Mouse (Mus musculus) hindbrain, embryonic 15.5 days (tissue): ENCODE results near the gene Naa25. TPM values are rescaled to one million over a fixed set of nuclear protein-coding genes. Genes with fewer than 3 reads are reported as not detected.

Experiments
- ATAC-seq: fragments of 200-750 bp; cut with Nextera tagmentation; 2 replicates; pipeline ENCODE4 v1.8.0; 2017; ENCODE audit warnings: low read depth, moderate number of reproducible peaks, moderate TSS enrichment; ENCODE audit not compliant: low FRiP score
- H3K27ac ChIP-seq: fragments of 300-500 bp; sonication (generic); replicated peaks from 2 replicates; pipeline ENCODE4 v1.5.1; 2015; ENCODE audit warnings: mild to moderate bottlenecking, inconsistent platforms
- H3K27me3 ChIP-seq: fragments of 300-500 bp; sonication (generic); 2 replicates; pipeline ENCODE4 v1.6.1; 2015; ENCODE audit warnings: control low read depth, inconsistent platforms
- H3K36me3 ChIP-seq: fragments of 300-500 bp; sonication (generic); 2 replicates; pipeline ENCODE4 v1.6.1; 2015; ENCODE audit warnings: control low read depth, inconsistent platforms
- H3K4me1 ChIP-seq: fragments of 300-500 bp; sonication (generic); replicated peaks from 2 replicates; pipeline ENCODE4 v1.6.1; 2015; ENCODE audit warnings: control low read depth, inconsistent platforms
- H3K4me2 ChIP-seq: fragments of 300-500 bp; sonication (generic); 2 replicates; pipeline ENCODE4 v1.6.1; 2015; ENCODE audit warnings: moderate library complexity, mild to moderate bottlenecking, inconsistent platforms
- H3K4me3 ChIP-seq: fragments of 300-500 bp; sonication (generic); 2 replicates; pipeline ENCODE4 v1.5.1; 2015; ENCODE audit warnings: mild to moderate bottlenecking, inconsistent platforms
- H3K9ac ChIP-seq: fragments of 300-500 bp; sonication (generic); 2 replicates; pipeline ENCODE4 v1.6.1; 2015; ENCODE audit warnings: inconsistent platforms
- H3K9me3 ChIP-seq: fragments of 300-500 bp; sonication (generic); 2 replicates; pipeline ENCODE4 v1.6.1; 2016; ENCODE audit warnings: control low read depth, inconsistent platforms
- WGBS: fragments of 180-500 bp; shearing (Covaris S2); methylation state at CpG from one replicate; pipeline ENCODE4 v1.1.7; 2015; 5-methylcytosine and 5-hydroxymethylcytosine counted together
- polyA plus RNA-seq: library from polyadenylated mRNA; unstranded; fragments of >200 nt; fragmentation: Nextera tagmentation; extraction: Ambion mirVana; gene quantifications from 2 replicates; pipeline ENCODE4 v1.2.1, GENCODE M21; 2015

The Naa25 gene
- polyA plus RNA-seq, 1 experiment from 2014 or later = 53.6 TPM

- 45% methylated on average over 10 of the region's 10 CpGs for WGBS
- Histone ChIP-seq H3K4me2 (peak overlapping the region; percentile 66), H3K36me3 (peaks cover 28% of the 10 kb centered on the region), H3K27me3 (no peaks in the 10 kb centered on the region), H3K4me1 (peaks cover 30% of the 10 kb centered on the region), H3K9me3 (no peaks in the 10 kb centered on the region), H3K27ac (peak overlapping the region; percentile 85), H3K4me3 (peak overlapping the region; percentile 71), H3K9ac (peak overlapping the region; percentile 79)
- ATAC-seq = no peak
Observed at GRCm38 (mm10) chr5:121383857-121384756, 13.6 kb upstream of the Naa25 start.

DNA sequence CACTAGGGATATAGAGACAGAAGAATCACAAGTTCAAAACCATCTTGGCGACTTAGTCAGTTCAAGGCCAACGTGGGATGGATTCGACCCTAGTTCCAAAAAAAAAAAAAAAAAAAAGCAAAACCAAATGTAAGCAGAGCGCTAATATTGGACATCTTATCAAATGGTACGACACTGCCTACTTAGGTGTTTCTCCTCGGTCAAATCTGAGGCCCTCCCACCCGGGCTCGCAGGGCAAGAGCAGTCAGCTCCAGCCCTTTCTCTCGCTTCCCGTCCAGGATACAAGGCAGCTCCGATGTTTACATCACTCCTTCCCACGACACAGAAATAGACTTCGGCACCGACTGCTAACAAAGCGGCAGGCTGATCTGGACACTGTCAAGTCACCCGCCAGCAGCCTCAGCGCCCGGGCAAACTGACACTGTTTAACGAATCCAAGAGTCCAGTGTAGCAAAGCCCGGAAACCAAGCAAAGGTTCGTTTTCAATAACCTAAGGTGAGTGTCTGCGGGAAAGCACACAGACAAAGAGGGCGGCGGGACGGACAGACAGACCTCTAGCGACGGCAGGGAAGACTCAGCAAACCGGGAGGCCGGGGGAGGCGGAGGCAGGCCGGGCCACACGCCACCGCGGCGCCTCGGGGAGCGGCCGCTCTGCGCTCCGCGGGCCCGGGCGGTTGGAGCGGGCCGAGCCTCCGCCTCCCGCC lies 12.8 kb upstream of the Naa25 start:
- Histone ChIP-seq H3K27ac (peak overlapping the region; percentile 85), H3K9me3 (no peaks in the 10 kb centered on the region), H3K4me1 (peaks cover 30% of the 10 kb centered on the region), H3K36me3 (peaks cover 21% of the 10 kb centered on the region), H3K9ac (peak overlapping the region; percentile 79), H3K4me3 (peak overlapping the region; percentile 71), H3K4me2 (peak overlapping the region; percentile 66), H3K27me3 (no peaks in the 10 kb centered on the region)
- ATAC-seq = peak; percentile 28; the same call in 1 of the 2 replicates
- 2% methylated on average over 45 of the region's 47 CpGs for WGBS

DNA sequence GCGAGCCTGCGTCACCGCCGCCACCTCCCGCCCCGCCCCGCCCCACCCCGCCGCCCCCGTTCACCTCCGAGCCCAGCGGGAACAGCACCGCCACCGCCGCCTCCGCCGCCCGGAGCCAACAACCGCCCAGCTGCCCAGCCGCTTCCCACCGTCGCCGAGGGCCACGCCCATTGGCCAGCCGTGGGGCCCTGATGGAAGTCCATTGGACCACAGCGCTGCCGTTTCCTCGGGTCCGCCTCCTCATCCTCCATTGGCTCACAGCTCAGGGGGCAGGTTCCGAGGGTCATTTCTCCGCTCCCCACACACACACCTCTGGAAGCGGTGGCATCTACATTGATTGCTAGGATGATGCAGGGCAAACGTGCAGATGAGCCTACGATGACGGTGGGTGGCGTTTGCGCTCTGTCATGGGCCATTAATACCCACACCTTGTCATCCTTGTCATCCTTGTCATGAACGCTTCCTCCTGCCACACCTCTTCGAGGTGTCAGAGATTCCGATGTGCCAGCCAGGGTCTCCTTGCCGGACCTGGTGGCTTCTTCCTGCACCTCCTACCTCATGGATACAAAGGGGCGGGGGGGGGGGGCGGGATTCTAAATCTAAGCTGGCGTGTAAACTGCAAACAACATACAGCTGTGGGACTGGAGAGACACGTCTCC lies 12.1 kb upstream of the Naa25 start, which contains the start of gene Trafd1:
TSS of gene Trafd1 (minus strand) at position 172 of the 659 bp plus-strand sequence.
- Histone ChIP-seq H3K36me3 (peaks cover 15% of the 10 kb centered on the region), H3K4me3 (peak within 1 kb of the TSS; percentile 71), H3K4me1 (peaks cover 30% of the 10 kb centered on the region), H3K9me3 (no peaks in the 10 kb centered on the region), H3K4me2 (peak within 1 kb of the TSS; percentile 66), H3K9ac (peak within 1 kb of the TSS; percentile 79), H3K27me3 (no peaks in the 10 kb centered on the region), H3K27ac (peak within 1 kb of the TSS; percentile 85)
- WGBS = under 1% methylated on average over 31 of the region's 45 CpGs
- peak; percentile 96 for ATAC-seq

GRCm38 (mm10) chr5:121386120-121386909 lies 11.4 kb upstream of the Naa25 start:
- peak overlapping the region; percentile 85 for H3K27ac ChIP-seq
- peak overlapping the region; percentile 79 for H3K9ac ChIP-seq
- H3K4me2 ChIP-seq = peak overlapping the region; percentile 66
- no peaks in the 10 kb centered on the region for H3K27me3 ChIP-seq
- ATAC-seq = no peak
- H3K4me3 ChIP-seq = peak overlapping the region; percentile 71
- 34% methylated on average over 22 of the region's 22 CpGs for WGBS
- no peaks in the 10 kb centered on the region for H3K9me3 ChIP-seq
- peaks cover 30% of the 10 kb centered on the region for H3K4me1 ChIP-seq
- H3K36me3 ChIP-seq = peaks cover 8% of the 10 kb centered on the region

- Histone ChIP-seq H3K4me3 (no peak overlapping the region), H3K4me1 (peaks cover 30% of the 10 kb centered on the region), H3K9ac (no peak overlapping the region), H3K9me3 (no peaks in the 10 kb centered on the region), H3K4me2 (no peak overlapping the region), H3K27ac (no peak overlapping the region), H3K27me3 (no peaks in the 10 kb centered on the region), H3K36me3 (peaks cover 5% of the 10 kb centered on the region; the same call in 1 of the 2 replicates)
- 81% methylated on average over 4 of the region's 4 CpGs for WGBS
- no peak for ATAC-seq
Observed at GRCm38 (mm10) chr5:121387126-121387525, 10.6 kb upstream of the Naa25 start.

- H3K9me3 ChIP-seq = no peaks in the 10 kb centered on the region
- 43% methylated on average over 7 of the region's 7 CpGs for WGBS
Observed at GRCm38 (mm10) chr5:121389106-121389505, 8.6 kb upstream of the Naa25 start.

DNA sequence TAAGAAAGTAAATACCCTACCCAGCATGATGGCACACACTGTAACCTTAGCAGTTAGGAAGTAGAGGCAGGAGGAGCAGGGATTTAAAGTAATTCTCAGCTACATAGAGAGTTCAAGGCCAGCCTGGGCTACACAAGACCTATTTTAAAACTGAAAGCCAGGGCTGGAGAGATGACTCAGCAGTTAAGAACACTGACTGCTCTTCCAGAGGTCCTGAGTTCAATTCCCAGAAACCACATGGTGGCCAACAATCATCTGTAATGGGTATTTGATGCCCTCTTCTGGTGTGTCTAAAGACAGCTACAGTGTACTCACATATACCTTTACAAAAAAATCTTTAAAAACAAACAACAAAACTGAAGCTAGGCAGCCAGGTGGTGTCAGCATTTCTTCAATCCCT lies 8.0 kb upstream of the Naa25 start:
- no peaks in the 10 kb centered on the region for H3K9me3 ChIP-seq
- no peak overlapping the region for H3K4me2 ChIP-seq
- no peak for ATAC-seq
- H3K9ac ChIP-seq = no peak overlapping the region
- no peak overlapping the region for H3K27ac ChIP-seq
- no peaks in the 10 kb centered on the region for H3K27me3 ChIP-seq
- H3K4me1 ChIP-seq = peaks cover 6% of the 10 kb centered on the region
- no peak overlapping the region for H3K4me3 ChIP-seq
- H3K36me3 ChIP-seq = no peaks in the 10 kb centered on the region

More at GRCm38 (mm10) chr5:121389106-121389505, 8.6 kb upstream of the Naa25 start:
- no peaks in the 10 kb centered on the region for H3K36me3 ChIP-seq
- peaks cover 11% of the 10 kb centered on the region for H3K4me1 ChIP-seq
- H3K27me3 ChIP-seq = no peaks in the 10 kb centered on the region
- H3K4me2 ChIP-seq = no peak overlapping the region
- H3K27ac ChIP-seq = no peak overlapping the region
- H3K9ac ChIP-seq = no peak overlapping the region
- no peak overlapping the region for H3K4me3 ChIP-seq
- no peak for ATAC-seq

DNA sequence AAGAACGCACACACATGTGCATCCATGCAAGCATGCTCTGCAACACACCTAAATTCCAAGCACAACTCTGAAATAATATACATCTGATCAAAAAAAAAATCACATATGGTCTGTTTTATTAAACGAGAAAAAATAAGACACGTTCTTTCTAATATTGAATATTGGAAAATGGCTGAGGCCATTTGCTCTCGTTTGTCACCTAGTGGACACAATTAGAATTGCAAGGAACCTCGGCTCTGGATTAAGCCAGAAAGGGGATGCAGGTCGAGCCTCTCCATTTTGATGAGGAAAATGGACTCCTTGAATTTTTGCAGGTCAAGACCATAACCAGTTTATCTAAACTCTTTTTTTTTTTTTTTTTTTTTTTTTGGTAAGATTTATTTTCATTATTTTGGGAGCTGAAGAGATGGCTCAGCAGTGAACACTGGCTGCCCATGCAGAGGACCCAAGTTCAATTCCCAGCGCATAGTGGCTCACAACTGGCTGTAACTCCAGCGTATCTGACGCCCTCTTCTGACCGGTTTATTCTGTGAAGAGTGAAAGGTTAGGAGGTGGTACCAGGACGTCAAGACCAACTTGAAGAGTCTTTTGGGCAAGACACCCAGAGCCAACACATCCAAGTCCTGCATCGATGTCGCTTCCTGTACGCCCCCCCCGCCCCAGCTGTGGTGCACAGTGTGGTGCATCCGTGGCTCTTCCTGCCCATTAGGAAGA lies 4.9 kb upstream of the Naa25 start:
- ATAC-seq = no peak
- 56% methylated on average over 16 of the region's 16 CpGs for WGBS
- no peak overlapping the region for H3K27ac ChIP-seq
- H3K36me3 ChIP-seq = no peaks in the 10 kb centered on the region
- no peaks in the 10 kb centered on the region for H3K9me3 ChIP-seq
- no peak overlapping the region for H3K4me2 ChIP-seq
- H3K9ac ChIP-seq = no peak overlapping the region
- H3K27me3 ChIP-seq = no peaks in the 10 kb centered on the region
- no peak overlapping the region for H3K4me3 ChIP-seq
- H3K4me1 ChIP-seq = peaks cover 7% of the 10 kb centered on the region

- H3K9ac ChIP-seq = no peak overlapping the region
- H3K27ac ChIP-seq = no peak overlapping the region
- peaks cover 7% of the 10 kb centered on the region for H3K4me1 ChIP-seq
- H3K4me2 ChIP-seq = no peak overlapping the region
- H3K4me3 ChIP-seq = no peak overlapping the region
- H3K27me3 ChIP-seq = no peaks in the 10 kb centered on the region
- WGBS = 87% methylated on average over 3 of the region's 3 CpGs
- no peaks in the 10 kb centered on the region for H3K36me3 ChIP-seq
- no peak for ATAC-seq
- no peaks in the 10 kb centered on the region for H3K9me3 ChIP-seq
Observed at GRCm38 (mm10) chr5:121393402-121393801, 4.3 kb upstream of the Naa25 start.

DNA sequence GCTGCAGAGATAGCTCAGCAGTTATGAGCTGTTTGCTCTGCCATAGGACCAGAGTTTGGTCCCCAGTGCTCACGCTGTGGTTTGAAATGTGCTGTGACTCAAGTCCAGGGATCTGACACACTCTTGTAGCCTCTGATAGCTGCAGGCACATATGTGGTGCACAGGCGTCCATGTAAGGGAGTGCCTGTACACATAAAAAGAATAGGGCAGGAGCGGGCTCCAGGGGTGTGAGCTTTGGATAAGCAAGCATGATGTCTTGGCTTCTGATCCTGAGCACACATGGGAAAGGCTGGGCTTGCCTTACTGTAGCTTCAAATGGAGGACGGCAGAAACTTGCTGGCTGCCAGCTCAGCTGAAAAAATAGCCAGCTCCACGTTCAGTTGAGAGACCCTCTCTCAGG lies 2.1 kb upstream of the Naa25 start:
- Histone ChIP-seq H3K36me3 (no peaks in the 10 kb centered on the region; the same call in 1 of the 2 replicates), H3K9me3 (no peaks in the 10 kb centered on the region), H3K4me1 (peaks cover 26% of the 10 kb centered on the region), H3K27ac (no peak overlapping the region), H3K9ac (no peak overlapping the region), H3K4me3 (no peak overlapping the region), H3K4me2 (no peak overlapping the region), H3K27me3 (no peaks in the 10 kb centered on the region)
- 82% methylated on average over 5 of the region's 5 CpGs for WGBS
- ATAC-seq = no peak
